Mouse (Mus musculus) mouse embryonic stem cell (cell line): ENCODE results near the gene Lrrc36.

Source experiments
- in situ Hi-C, 2 experiments: fragments of 300-500 bp; cut with MboI; formaldehyde crosslinking; loops; 1 replicate in 1 of 2; 3 replicates in 1 of 2; pipeline ENCODE4 v1.14.3; 2019 to 2020; ENCODE audit warnings: low sequenced_read_pairs in 2 of 2, low pct_unique_long_range_greater_than_20kb in 1 of 2, mixed read lengths in 1 of 2; ENCODE audit not compliant: unreplicated experiment in 1 of 2

Lrrc36 gene

DNA sequence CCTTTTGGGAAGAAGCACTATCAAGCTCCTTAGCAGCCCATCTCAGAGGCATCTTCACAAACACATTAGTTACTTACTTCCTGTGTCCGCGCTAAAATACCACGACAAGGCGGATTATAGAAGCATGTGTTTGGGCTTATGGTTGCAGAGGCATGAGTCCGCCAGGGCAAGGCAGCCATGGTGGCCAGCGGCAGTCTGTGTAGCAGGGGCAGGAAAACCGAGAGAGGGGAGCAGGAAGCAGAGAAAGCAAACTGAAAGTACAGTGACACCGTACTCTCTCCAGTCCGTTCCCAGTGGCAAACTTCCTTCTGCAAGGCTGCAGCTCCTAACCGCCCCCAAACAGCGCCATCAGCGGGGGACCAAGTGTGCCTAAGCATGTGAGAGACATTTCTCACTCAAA, 86.4 kb downstream of the Lrrc36 start:
- in situ Hi-C loops, result no loop called here

DNA sequence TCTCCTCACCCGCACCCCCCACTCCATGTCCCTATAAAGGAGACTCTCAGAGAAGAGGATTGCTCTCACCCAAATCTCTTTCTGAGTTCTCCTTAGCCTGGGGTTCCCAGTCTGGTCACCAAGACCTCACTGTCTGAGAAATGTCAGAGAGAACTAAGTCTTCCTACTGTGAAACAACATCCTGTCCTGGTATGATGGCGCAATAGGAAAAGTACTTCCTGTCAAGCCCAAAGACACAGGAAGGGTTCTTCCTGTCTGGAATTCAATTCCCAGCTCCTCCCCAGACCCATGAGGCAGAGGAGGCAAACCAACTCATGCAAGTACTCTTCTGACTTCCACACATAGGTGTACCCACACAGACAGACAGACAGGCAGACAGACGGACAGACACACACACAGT, 91.2 kb downstream of the Lrrc36 start:
- in situ Hi-C loops, result no loop called here

DNA sequence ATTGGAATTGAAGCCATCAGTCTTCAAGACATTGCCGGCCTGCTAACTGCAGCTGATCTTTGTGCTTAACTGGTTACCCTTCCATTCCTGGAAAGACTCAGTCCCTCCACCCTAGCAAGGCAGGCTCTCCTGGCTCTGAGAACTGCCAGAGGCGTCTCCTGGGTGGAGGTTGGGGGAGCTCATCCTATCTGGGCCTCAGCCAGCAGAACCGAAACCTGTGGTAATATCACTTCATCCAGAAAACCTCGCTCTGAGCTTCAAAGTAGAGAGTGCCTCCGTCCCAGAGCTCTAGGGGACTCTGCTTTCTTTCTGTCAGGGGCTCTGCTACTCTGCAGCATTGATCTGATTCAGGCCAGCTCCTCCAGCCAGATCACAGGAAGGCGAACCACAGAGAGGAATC, 93.6 kb downstream of the Lrrc36 start:
- in situ Hi-C loops, result no loop called here

GRCm38 (mm10) chr8:105508758-105509157, 95.4 kb downstream of the Lrrc36 start:
- in situ Hi-C loops, result no loop called here

DNA sequence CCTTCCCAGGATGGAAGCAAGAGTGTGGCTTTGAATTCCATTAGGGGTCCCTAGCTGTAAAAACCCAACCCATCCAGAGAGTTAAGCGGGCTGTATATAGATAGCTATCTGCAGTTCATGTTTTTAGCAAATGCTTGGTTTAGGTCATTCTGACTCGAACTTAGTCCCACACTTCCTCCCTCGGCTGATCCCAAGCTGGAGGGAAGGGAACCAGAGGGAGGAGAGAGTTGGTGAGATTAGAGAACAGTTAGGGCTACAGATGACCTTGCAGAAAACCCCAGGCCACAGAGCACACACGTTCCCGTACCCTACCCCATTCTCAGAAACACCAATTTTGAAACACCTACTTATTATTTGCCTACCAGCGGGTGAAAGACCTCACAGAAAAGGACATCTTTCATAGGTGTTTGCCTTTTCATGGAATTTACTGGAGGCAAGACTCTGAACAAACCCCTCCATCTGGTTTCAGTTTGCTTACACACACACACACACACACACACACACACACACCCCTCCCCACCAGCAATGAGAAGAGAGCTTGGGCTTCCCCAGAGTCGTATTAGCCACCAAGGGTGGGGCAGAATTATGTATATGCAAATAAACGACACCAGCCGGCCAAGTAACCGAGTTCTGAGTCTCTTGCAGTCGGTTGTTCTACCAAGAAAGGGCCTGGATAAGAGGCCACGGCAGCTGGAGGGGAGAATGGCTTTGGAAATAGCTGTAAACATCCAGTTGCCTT, 96.8 kb downstream of the Lrrc36 start:
- in situ Hi-C loops, result no loop called here
